Mouse (Mus musculus) E14TG2a.4 (cell line): ENCODE measurements around the gene Flnb.

Experiments used
- CTCF ChIP-seq: conservative IDR thresholded peaks from 2 replicates; pipeline ENCODE4 v1.5.1; 2014; ENCODE audit warnings: low read length
- NANOG ChIP-seq: IDR thresholded peaks from 2 replicates; pipeline ENCODE4 v1.6.1; 2014; ENCODE audit warnings: borderline replicate concordance, low read length, mixed read lengths
- POU5F1 ChIP-seq: IDR thresholded peaks from 2 replicates; pipeline ENCODE4 v1.6.1; 2014; ENCODE audit warnings: low read length, borderline replicate concordance

- no peak for TF ChIP-seq CTCF
- TF ChIP-seq POU5F1, result no peak
- no peak for TF ChIP-seq NANOG
Measured at GRCm38 (mm10) chr14:7992158-7992557, 174.4 kb downstream of the Flnb start.
